Mouse (Mus musculus) adrenal gland (tissue): ENCODE data around the gene Fmc1.

Experiments
- intact Hi-C: fragments of 180-260 bp; cut with DNase I; formaldehyde crosslinking; loops from one replicate; pipeline ENCODE4 v1.15.1; 2025
- microRNA-seq, 2 experiments: library from miRNA; unstranded; fragments of <30 nt; microRNA quantifications; one replicate each; pipeline ENCODE4; 2019

The Fmc1 gene

DNA sequence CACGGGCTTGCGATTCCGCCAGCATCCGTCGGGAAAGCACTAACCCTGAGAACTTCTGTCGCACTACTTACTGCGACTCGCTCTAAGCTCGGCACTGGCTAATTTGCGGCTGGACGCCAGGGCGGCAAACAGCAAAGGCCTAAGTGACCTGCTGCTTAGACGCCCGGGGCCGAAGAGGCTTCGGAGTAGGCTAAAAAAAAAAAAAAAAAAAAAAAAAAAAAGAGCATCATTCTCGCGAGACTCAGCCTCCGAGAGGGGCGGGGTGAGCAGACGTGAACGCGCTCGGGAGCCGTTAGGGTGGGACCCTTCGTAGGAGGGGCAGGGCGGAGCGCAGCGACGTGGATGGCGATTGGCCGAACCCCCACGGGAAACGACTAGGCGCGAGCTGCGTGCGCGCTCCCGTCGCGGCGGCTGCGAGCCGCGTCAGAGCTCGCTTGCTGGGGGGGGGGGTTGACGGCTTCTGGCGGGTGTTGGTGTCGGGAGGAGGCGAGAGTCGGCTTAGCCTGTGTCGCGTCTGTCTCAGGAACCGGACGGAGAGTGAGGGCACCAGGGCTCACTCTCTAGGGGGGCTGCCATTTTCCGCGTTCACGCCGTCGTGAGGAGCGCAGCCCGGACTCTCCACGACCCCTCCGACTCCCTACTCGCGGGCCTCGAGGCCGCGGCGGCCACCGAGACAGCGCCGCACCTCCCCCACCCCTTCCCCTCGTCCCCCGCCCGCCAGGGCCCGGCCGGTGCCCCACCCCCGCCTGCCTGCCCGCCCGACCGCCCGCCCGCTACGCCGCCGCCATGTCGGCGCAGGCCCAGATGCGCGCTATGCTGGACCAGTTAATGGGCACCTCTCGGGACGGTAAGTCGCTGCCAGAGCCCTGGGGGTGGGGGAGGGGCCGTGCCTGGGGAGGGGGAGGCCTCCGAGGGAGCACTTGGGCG, 18.0 kb downstream of the Fmc1 start, which contains the start of gene Luc7l2:
Luc7l2 (plus strand) TSS at position 273 of the 927 bp plus-strand sequence.
- intact Hi-C loops: loop anchor here (2.0 kb wide), 1 partner anchor 17 kb away; no protein-coding TSS in a partner anchor

GRCm38 (mm10) chr6:38551989-38552635, 18.8 kb downstream of the Fmc1 start:
- intact Hi-C loops: loop anchor here (2.0 kb wide), 1 partner anchor 17 kb away; no protein-coding TSS in a partner anchor

DNA sequence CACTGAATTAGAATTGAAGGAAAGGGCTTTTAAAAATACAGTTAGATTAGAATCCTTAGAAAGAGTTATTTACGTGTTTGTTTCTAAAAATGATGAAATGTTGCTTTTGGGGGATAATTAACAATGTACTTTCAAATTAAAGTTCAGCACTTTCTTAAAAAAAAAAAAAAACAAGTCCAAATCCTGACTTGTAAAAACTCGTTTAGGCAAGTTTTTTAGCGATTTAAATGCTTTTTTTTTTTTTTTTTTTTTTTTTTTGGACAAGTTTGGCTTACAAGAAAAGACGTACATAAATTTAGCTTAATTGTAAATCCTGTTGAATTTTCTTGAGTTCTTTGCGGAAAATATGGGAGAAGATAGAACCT, 19.3 kb downstream of the Fmc1 start:
- intact Hi-C loops: no loop called here

- intact Hi-C loops: no loop called here
These were observed 42.8 kb downstream of the Fmc1 start for GRCm38 (mm10) chr6:38576096-38576495.

GRCm38 (mm10) chr6:38580112-38580857, 47.0 kb downstream of the Fmc1 start:
- intact Hi-C loops: no loop called here

DNA sequence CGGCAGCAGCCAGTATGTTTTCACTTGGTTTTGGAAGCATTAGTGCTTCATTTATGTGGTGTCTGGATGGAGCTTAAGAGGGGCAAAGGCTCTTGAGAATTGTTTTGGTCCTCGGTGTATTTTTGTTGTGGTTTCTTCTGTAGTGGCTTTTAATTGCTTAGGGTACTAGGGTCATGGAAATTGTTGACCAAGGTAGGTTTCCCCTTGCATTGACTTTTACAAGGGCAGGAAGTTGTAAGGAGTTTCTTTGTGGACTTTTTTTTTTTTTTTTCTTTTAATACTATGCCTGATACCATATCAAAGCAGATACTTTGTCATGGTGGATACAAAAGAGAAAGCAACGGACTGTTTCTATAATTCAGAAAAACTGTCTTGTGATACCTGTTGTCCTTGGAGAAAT, 48.4 kb downstream of the Fmc1 start:
- intact Hi-C loops: no loop called here

Small RNAs within 50 kb of the gene (microRNA-seq; reads per million reads assigned to microRNA genes)
- 0 reads per million in 2 experiments for gene Mir7670
